Mouse (Mus musculus): Measurements from ENCODE around the gene Adgrg5. TPM values are rescaled to one million over a fixed set of nuclear protein-coding genes. Genes with fewer than 3 reads are reported as not detected.

Adgrg5 gene
- total RNA-seq, 2 experiments from 2014 or later = 1.4 to 1.6 TPM

- no peak for DNase-seq (ENCODE audit: low spot score in 2 of 2)
These were observed 68.0 kb downstream of the Adgrg5 start for GRCm38 (mm10) chr8:94991454-94991994.

- no peak for DNase-seq (ENCODE audit: low spot score in 2 of 2)
These were observed 68.5 kb downstream of the Adgrg5 start for GRCm38 (mm10) chr8:94992010-94992409.

GRCm38 (mm10) chr8:94992534-94992933 is 69.0 kb downstream of the Adgrg5 start:
- DNase-seq (ENCODE audit: low spot score in 2 of 2) = peak in 1 of 2 experiments; percentile 57

Other genes with a start within 250 kb of the Adgrg5 start
- gene Pllp, start 227.4 kb upstream of the Adgrg5 start, total RNA-seq (2021) = under 1 TPM; 0.46 to 0.93 TPM
- gene Ccl22, start 178.1 kb upstream of the Adgrg5 start, total RNA-seq (2021) = under 1 TPM in 1 of 2 experiments, not detected in 1; 0.60 TPM
- gene Cx3cl1, start 151.7 kb upstream of the Adgrg5 start, total RNA-seq (2021) = 10 to 100 TPM; 31.3 to 35.4 TPM
- gene Ccl17, start 113.2 kb upstream of the Adgrg5 start, total RNA-seq (2021) = 1 to 10 TPM; 1.4 to 1.8 TPM
- 100 to 1,000 TPM; 178 to 203 TPM for gene Coq9, start 85.4 kb upstream of the Adgrg5 start, total RNA-seq (2021)
- gene Ciapin1, start 85.3 kb upstream of the Adgrg5 start, total RNA-seq (2021) = 100 to 1,000 TPM in 1 of 2 experiments, 10 to 100 TPM in 1; 85.5 to 102 TPM
- 10 to 100 TPM; 61.9 to 65.1 TPM for gene Polr2c, start 66.2 kb upstream of the Adgrg5 start, total RNA-seq (2021)
- 1 to 10 TPM; 7.7 to 9.8 TPM for gene Dok4, start 47.4 kb upstream of the Adgrg5 start, total RNA-seq (2021)
- gene Ccdc102a, start 5.6 kb upstream of the Adgrg5 start, total RNA-seq (2021) = 1 to 10 TPM; 5.2 to 5.5 TPM
- gene Adgrg1, start 51.1 kb downstream of the Adgrg5 start, total RNA-seq (2021) = 10 to 100 TPM; 24.1 to 43.3 TPM
- 1 to 10 TPM; 2.1 to 2.2 TPM for gene Adgrg3, start 94.0 kb downstream of the Adgrg5 start, total RNA-seq (2021)
- not detected for gene Drc7, start 131.4 kb downstream of the Adgrg5 start, total RNA-seq (2021)
- 10 to 100 TPM; 11.3 to 15.3 TPM for gene Katnb1, start 157.5 kb downstream of the Adgrg5 start, total RNA-seq (2021)